Mouse (Mus musculus) thymus, adult 2 months (tissue): ENCODE data around the gene Fchsd2.

Source experiments
- CTCF ChIP-seq: fragments of 200-500 bp; IDR thresholded peaks from 2 replicates; pipeline ENCODE4 v1.5.1; 2012; ENCODE audit warnings: mild to moderate bottlenecking, control low read depth, low read length, moderate library complexity, borderline replicate concordance; ENCODE audit not compliant: control insufficient read depth, poor library complexity, insufficient read depth; ENCODE audit errors: extremely low read depth
- POLR2A ChIP-seq: fragments of 200-500 bp; IDR thresholded peaks from 2 replicates; pipeline ENCODE4 v1.6.1; 2012; ENCODE audit warnings: mild to moderate bottlenecking, low read length, control low read depth, moderate library complexity; ENCODE audit not compliant: control insufficient read depth, poor library complexity, insufficient read depth; ENCODE audit errors: extremely low read depth

DNA sequence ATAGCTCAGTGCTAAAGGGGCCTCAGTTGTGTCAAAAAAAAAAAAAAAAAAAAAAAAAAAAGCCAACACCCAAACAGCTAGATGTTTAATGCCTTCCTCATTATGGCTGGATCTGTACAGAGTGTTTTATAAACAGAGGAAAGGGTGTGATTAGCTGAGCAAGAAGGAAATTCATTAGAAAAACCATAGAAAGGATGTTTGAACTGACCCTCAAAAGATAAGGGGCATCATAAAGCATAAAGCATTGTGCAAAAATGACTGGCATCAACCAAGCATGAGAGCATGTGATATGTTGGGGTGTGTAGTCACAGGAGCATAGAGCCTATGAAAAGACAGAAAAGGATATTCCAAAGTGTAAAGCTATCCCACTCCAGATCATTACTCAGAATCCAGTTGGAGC lies 165.8 kb downstream of the Fchsd2 start:
- TF ChIP-seq CTCF (no peak), POLR2A (no peak)
